Mouse (Mus musculus): ENCODE data around the gene Coq7. TPM values are rescaled to one million over a fixed set of nuclear protein-coding genes. Genes with fewer than 3 reads are reported as not detected.

Gene Coq7
- polyA plus RNA-seq, 1 experiment from 2014 or later = 116 TPM

DNA sequence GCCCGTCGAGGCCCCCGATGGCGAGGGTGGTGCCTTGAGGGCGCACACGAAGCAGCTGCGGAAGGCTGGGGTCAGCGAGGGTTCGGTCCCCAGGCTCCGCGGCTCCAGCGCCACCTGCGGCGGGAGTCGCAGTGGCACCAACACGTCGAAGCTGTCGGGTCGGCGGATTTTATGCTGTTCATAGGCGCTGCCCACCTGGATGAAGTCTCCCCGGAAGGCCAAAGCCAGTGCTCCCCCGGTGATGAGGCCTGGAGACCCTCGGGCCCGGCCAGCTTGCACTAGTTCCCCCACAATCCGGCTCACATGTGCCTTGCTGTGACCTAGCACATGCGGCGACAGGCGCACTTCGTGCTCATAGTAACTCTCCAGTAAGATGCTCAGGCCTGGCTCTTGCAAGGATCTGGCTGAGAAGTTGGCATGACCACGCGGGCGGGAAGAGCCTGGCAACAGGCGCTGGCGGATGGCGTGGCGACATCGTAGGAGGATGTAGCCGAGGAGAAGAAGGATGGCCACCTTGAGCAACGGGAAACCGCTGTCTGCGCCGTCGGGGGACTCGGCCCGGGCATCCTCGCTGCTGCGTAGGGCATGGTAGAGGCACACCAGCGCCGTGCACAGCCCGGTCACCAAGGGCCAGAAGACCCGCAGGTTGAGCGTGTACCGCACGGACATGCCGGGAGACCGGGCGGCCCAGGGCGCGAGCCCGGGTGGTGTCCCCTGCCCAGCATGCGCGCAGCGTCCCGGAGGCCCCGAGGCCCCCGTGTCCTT lies 42.3 kb downstream of the Coq7 start:
- Histone ChIP-seq H3K4me2 (ENCODE audit: low read length) (peak overlapping the region; percentile 78), H3K9ac (ENCODE audit: low read depth, low read length) (peak overlapping the region; percentile 70), H3K4me3 (ENCODE audit: low read length) (peak overlapping the region; percentile 55), H3K27me3 (replicated peaks; ENCODE audit: control insufficient read depth, insufficient read depth, low read length) (peaks cover 28% of the 10 kb centered on the region), H3K4me1 (ENCODE audit: control insufficient read depth, insufficient read depth, low read depth, low read length) (peaks cover 11% of the 10 kb centered on the region), H3K9me3 (ENCODE audit: control insufficient read depth, low read length) (no peaks in the 10 kb centered on the region), H3K27ac (ENCODE audit: low read depth, low read length) (no peak overlapping the region), H3K36me3 (ENCODE audit: control insufficient read depth, insufficient read depth, low read length) (no peaks in the 10 kb centered on the region)
- peak; percentile 62 for ATAC-seq
- WGBS = 3% methylated on average over 59 of the region's 67 CpGs

DNA sequence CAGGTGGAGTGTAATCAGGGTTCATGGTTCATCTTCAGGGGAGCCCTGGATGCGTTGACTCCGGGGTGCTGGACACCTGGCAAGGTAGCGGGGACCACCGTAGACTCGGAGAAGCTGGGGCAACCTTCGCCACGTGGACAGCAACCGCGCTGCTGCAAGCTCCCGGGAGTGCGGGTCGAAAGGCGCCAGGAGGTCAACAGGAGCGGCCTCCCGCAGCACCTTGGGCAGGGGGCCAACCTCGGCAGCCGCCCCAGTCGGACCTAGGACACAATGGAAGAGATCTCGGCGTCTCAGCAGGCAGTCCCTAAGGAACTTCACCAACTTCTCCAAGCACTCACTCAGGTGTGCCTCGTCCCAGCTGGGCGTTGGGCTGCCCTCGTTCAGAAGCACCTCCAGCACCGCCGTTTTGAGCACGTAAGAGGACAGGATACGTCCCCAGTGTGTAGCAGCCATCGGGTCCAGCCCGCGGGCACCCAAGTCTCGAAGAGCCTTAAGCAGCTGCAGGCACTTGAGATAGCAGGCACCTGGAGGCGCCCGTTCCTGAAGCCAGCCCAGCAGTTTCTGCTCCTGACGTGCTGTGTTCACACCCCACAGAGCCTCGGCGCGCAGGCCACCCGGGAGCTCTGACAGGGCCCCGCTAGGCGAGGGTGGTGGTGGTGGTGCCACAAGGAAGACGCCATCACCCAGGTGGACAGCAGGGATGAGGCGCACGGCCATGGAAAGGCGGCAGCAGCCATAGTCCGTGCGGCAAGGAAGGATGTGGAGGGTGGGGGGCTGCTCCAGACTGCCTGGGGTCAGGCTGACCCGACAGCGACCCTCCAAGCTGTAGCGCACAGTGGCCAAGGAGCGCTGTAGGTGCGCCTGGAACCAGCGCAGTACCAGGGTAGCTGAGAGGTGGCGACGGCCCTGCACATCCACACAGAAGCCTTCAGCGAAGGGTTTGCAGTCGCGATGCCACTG lies 43.2 kb downstream of the Coq7 start:
- H3K36me3 ChIP-seq (ENCODE audit: control insufficient read depth, insufficient read depth, low read length) = no peaks in the 10 kb centered on the region
- H3K4me3 ChIP-seq (ENCODE audit: low read length) = peak overlapping the region; percentile 55; the same call in 1 of the 2 replicates
- H3K4me1 ChIP-seq (ENCODE audit: control insufficient read depth, insufficient read depth, low read depth, low read length) = peaks cover 11% of the 10 kb centered on the region
- 14% methylated on average over 57 of the region's 57 CpGs for WGBS
- H3K27ac ChIP-seq (ENCODE audit: low read depth, low read length) = no peak overlapping the region
- no peaks in the 10 kb centered on the region for H3K9me3 ChIP-seq (ENCODE audit: control insufficient read depth, low read length)
- ATAC-seq = no peak
- H3K27me3 ChIP-seq (replicated peaks; ENCODE audit: control insufficient read depth, insufficient read depth, low read length) = peaks cover 28% of the 10 kb centered on the region
- peak overlapping the region; percentile 78 for H3K4me2 ChIP-seq (ENCODE audit: low read length)
- no peak overlapping the region for H3K9ac ChIP-seq (ENCODE audit: low read depth, low read length)

DNA sequence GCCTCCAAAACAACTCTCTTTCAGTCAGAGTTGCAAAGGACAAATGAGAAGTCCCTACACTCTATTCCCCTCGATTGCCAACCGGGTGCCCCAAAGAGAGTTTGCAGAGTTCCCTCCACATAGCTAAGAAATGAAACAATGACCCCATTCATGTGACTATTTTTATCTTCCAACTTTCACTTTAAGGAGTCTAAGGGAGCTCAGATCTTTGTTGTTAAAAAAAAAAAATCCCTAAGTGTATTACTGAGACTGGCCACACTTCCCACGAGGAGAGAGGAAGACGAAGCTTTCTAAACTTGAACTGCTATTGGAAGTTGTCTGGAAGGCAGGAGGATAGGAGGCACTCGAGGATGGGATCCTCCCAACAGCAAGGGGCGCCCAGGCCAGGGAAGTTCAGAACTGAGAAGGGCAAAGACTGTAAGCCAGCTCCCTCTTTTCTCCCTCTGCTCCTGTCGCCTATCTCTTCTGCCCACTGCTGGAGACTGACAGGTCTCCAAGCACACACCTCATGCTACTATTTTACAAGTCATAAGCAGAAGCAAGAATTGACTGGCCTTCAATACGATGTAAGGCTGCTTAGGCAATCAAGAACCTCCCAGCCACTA lies 45.0 kb downstream of the Coq7 start:
- 24% methylated on average over 8 of the region's 8 CpGs for WGBS
- H3K4me1 ChIP-seq (ENCODE audit: control insufficient read depth, insufficient read depth, low read depth, low read length) = peaks cover 11% of the 10 kb centered on the region
- H3K36me3 ChIP-seq (ENCODE audit: control insufficient read depth, insufficient read depth, low read length) = no peaks in the 10 kb centered on the region
- no peak overlapping the region for H3K9ac ChIP-seq (ENCODE audit: low read depth, low read length)
- H3K4me3 ChIP-seq (ENCODE audit: low read length) = no peak overlapping the region
- peak overlapping the region; percentile 10; the same call in 1 of the 2 replicates for H3K4me2 ChIP-seq (ENCODE audit: low read length)
- no peak overlapping the region for H3K27ac ChIP-seq (ENCODE audit: low read depth, low read length)
- H3K27me3 ChIP-seq (replicated peaks; ENCODE audit: control insufficient read depth, insufficient read depth, low read length) = peaks cover 28% of the 10 kb centered on the region
- ATAC-seq = no peak
- no peaks in the 10 kb centered on the region for H3K9me3 ChIP-seq (ENCODE audit: control insufficient read depth, low read length)

DNA sequence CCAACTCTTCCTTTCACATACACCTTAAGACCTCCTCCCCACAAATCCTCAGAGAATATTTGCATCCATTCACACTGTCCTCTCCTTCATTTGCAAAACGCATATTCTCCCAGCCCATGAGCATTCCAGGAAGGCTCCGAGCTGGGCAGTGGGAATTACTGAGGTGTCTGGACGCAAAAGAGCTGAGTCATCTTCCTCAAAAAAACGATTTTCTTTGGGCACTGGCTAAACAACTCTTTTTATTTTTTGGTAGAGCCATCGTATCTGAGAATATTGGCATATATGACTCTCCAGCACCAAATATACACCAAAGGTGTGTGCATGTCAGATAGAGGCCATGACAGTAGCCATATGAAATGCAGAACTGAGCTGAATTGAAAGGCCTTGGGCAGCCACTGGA lies 46.2 kb downstream of the Coq7 start:
- no peak overlapping the region for H3K4me2 ChIP-seq (ENCODE audit: low read length)
- no peak for ATAC-seq
- WGBS = 62% methylated on average over 5 of the region's 5 CpGs

DNA sequence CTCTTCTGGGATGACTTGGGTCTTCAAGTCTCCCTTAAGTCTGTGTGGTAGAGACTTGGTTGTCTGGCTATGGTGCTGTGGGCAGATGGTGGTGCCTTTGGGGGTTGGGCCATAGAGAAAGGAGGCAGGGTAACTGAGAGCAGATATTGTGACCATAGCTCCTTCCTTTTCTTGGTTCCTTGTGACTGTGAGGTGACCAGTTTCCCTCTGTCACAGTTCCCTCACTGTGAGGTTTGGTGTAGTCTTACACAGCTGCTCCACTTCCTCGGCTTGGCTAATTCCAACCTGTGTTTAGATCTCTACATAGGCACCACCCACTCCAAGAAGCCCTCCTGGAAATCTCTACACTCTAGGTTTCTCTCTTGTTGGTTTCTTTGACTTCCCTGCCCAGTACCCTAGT lies 49.2 kb downstream of the Coq7 start:
- Histone ChIP-seq H3K4me1 (ENCODE audit: control insufficient read depth, insufficient read depth, low read depth, low read length) (no peaks in the 10 kb centered on the region), H3K4me3 (ENCODE audit: low read length) (no peak overlapping the region), H3K4me2 (ENCODE audit: low read length) (no peak overlapping the region), H3K9ac (ENCODE audit: low read depth, low read length) (no peak overlapping the region), H3K9me3 (ENCODE audit: control insufficient read depth, low read length) (no peaks in the 10 kb centered on the region), H3K36me3 (ENCODE audit: control insufficient read depth, insufficient read depth, low read length) (no peaks in the 10 kb centered on the region), H3K27me3 (replicated peaks; ENCODE audit: control insufficient read depth, insufficient read depth, low read length) (0 out of 2 replicates have a peak, but pooled peaks cover 2% of the 10 kb centered on the region), H3K27ac (ENCODE audit: low read depth, low read length) (no peak overlapping the region)
- WGBS = 87% methylated on average over 1 of the region's 1 CpGs
- no peak for ATAC-seq

More for the DNA sequence above, 46.2 kb downstream of the Coq7 start:
- Histone ChIP-seq H3K36me3 (ENCODE audit: control insufficient read depth, insufficient read depth, low read length) (no peaks in the 10 kb centered on the region), H3K9me3 (ENCODE audit: control insufficient read depth, low read length) (no peaks in the 10 kb centered on the region), H3K9ac (ENCODE audit: low read depth, low read length) (no peak overlapping the region), H3K4me1 (ENCODE audit: control insufficient read depth, insufficient read depth, low read depth, low read length) (peaks cover 10% of the 10 kb centered on the region), H3K27ac (ENCODE audit: low read depth, low read length) (no peak overlapping the region), H3K4me3 (ENCODE audit: low read length) (no peak overlapping the region), H3K27me3 (replicated peaks; ENCODE audit: control insufficient read depth, insufficient read depth, low read length) (peaks cover 21% of the 10 kb centered on the region)

DNA sequence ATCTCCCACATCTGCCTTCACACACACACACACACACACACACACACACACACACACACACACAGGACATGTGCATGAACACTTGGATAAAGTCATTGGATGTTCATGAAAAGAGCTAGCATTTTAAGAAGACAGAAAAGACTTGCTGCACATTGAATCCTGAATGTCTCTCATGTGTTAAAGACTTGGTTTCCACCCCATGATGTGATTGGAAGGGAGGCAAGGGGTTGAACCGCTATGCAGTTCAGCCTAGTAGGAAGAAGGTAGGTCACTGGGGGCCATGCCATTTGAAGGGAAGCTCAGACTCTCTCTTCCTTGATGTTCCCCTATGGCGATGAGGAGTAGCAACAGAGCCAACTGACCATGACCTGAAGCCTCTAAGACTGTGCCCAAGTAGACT lies 51.2 kb downstream of the Coq7 start:
- Histone ChIP-seq H3K9ac (ENCODE audit: low read depth, low read length) (no peak overlapping the region), H3K36me3 (ENCODE audit: control insufficient read depth, insufficient read depth, low read length) (no peaks in the 10 kb centered on the region), H3K27ac (ENCODE audit: low read depth, low read length) (no peak overlapping the region), H3K9me3 (ENCODE audit: control insufficient read depth, low read length) (no peaks in the 10 kb centered on the region), H3K4me2 (ENCODE audit: low read length) (no peak overlapping the region), H3K27me3 (replicated peaks; ENCODE audit: control insufficient read depth, insufficient read depth, low read length) (no peaks in the 10 kb centered on the region), H3K4me3 (ENCODE audit: low read length) (no peak overlapping the region), H3K4me1 (ENCODE audit: control insufficient read depth, insufficient read depth, low read depth, low read length) (no peaks in the 10 kb centered on the region)
- ATAC-seq = no peak
- WGBS = 85% methylated on average over 2 of the region's 2 CpGs

DNA sequence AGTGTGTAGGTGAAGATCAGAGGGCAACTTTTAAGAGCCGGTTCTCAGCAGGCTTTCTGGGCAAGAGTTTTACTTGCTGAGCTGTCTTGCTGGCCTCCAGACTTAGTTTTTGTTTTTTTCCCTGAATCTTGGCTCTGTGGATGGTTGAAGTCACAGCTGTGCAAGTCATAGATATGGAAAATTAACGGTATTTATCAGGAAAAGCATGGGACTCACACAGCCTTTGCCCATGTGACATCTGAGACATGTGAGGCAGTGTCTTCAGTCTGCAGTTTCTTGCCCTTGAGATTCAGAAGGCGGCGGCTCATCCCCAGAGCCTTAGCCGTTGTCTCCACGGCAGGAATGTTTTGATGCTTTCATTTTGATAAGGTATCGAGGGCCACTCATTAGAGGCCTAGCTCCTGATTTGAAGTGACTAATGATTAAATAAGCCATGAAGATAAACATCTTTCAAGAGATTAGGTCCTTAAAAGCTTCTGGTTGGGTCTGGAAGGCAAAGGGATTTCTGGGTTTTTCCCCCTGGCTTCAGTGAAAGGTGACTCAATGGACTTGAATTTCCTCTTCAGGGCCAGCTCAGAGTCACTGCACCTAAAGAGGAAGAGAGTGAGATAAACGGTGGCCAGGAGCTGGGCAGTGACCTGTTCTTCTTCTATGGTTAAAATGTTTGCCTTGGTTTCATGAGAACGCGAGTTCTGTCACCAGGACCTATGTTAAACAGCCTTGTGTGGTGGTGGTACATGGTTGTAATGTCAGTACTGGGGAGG lies 51.9 kb downstream of the Coq7 start:
- Histone ChIP-seq H3K27me3 (replicated peaks; ENCODE audit: control insufficient read depth, insufficient read depth, low read length) (no peaks in the 10 kb centered on the region), H3K27ac (ENCODE audit: low read depth, low read length) (no peak overlapping the region), H3K4me3 (ENCODE audit: low read length) (no peak overlapping the region), H3K4me1 (ENCODE audit: control insufficient read depth, insufficient read depth, low read depth, low read length) (no peaks in the 10 kb centered on the region), H3K4me2 (ENCODE audit: low read length) (no peak overlapping the region), H3K9ac (ENCODE audit: low read depth, low read length) (no peak overlapping the region), H3K9me3 (ENCODE audit: control insufficient read depth, low read length) (no peaks in the 10 kb centered on the region), H3K36me3 (ENCODE audit: control insufficient read depth, insufficient read depth, low read length) (no peaks in the 10 kb centered on the region)
- WGBS = 88% methylated on average over 10 of the region's 10 CpGs
- ATAC-seq = no peak

DNA sequence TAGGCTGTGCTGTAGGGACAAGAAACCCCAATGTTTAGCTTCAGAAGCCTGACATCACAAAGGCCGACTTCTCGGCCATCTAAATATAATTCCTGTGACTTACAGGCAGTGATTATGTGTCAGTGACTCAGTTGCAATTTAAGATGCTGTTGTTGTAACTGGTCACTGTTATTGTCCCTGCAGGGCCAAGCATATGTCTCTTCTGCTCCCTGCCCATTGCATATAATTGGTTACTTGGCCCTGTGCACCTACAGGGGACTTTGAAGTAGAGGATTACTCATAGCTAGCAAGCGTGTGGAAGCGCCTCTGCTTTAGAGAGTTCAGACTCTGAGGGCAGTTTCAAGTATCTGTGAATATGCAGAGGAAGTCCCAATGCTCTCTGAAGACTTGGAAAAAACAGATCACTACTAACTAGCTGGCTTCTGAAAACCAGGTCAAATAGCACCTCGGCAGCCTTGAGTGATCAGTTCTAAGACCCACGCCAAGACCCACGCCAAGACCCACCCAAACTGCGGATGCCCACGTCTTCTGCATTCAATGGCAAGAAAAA lies 52.9 kb downstream of the Coq7 start:
- 96% methylated on average over 9 of the region's 9 CpGs for WGBS
- no peaks in the 10 kb centered on the region for H3K27me3 ChIP-seq (replicated peaks; ENCODE audit: control insufficient read depth, insufficient read depth, low read length)
- no peak for ATAC-seq

More for the DNA sequence above, 52.9 kb downstream of the Coq7 start:
- Histone ChIP-seq H3K4me2 (ENCODE audit: low read length) (no peak overlapping the region), H3K4me3 (ENCODE audit: low read length) (no peak overlapping the region), H3K9ac (ENCODE audit: low read depth, low read length) (no peak overlapping the region), H3K4me1 (ENCODE audit: control insufficient read depth, insufficient read depth, low read depth, low read length) (no peaks in the 10 kb centered on the region), H3K36me3 (ENCODE audit: control insufficient read depth, insufficient read depth, low read length) (no peaks in the 10 kb centered on the region), H3K9me3 (ENCODE audit: control insufficient read depth, low read length) (no peaks in the 10 kb centered on the region), H3K27ac (ENCODE audit: low read depth, low read length) (no peak overlapping the region)

All from hindbrain, embryonic 16.5 days (tissue).